Mouse (Mus musculus) common myeloid progenitor, adult 5-6 weeks (primary cell): ENCODE data around the gene Upk3bl. TPM values are rescaled to one million over a fixed set of nuclear protein-coding genes. Genes with fewer than 3 reads are reported as not detected.
A peak's percentile ranks its signal among the peaks of the same experiment; 100 is the strongest.
"Not testable (repeated sequence)": the region's sequence is repeated elsewhere in the genome, so short reads cannot be mapped to it uniquely, and the experiment has no call there.

Experiments used
- ATAC-seq: replicated peaks from 2 replicates; pipeline ENCODE4 v1.8.0; 2016; ENCODE audit warnings: low read depth, mild to moderate bottlenecking, moderate TSS enrichment, inconsistent platforms; ENCODE audit not compliant: poor library complexity, severe bottlenecking
- total RNA-seq: library from RNA; stranded (forward); fragments of 200-1000, 187-1606 nt; gene quantifications from 2 replicates; pipeline ENCODE4 v1.2.3, GENCODE M21; 2017

Gene Upk3bl
- total RNA-seq, 1 experiment from 2014 or later = not detected

DNA sequence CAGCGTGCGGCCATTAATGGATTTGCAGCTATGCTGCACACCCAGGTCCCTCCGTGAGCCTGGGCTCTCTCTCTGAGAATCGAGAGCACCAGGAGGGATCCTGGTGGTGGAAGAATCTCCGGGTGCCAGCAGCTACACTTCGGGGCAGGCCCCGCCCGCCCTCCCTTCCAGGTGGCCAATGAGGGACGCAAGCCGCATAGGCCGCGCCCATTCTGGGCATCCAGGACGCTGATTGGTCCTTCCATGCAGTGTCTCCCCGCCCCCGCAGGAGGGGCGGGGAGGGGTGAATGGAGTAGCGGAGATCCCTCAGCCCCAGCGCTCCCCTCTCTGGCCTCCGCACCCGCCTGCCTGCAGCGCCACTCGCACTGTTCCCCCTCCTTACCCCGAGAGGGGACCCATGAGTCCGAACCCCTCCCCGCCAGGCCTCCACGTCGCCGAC is 29.4 kb downstream of the Upk3bl start, which contains the start of gene Rasa4:
Gene Rasa4 (plus strand): TSS at position 248 of the 439 bp plus-strand sequence.
- peak; percentile 96 for ATAC-seq

- ATAC-seq = no peak
Measured at GRCm38 (mm10) chr5:136084144-136084881, 30.0 kb downstream of the Upk3bl start.

DNA sequence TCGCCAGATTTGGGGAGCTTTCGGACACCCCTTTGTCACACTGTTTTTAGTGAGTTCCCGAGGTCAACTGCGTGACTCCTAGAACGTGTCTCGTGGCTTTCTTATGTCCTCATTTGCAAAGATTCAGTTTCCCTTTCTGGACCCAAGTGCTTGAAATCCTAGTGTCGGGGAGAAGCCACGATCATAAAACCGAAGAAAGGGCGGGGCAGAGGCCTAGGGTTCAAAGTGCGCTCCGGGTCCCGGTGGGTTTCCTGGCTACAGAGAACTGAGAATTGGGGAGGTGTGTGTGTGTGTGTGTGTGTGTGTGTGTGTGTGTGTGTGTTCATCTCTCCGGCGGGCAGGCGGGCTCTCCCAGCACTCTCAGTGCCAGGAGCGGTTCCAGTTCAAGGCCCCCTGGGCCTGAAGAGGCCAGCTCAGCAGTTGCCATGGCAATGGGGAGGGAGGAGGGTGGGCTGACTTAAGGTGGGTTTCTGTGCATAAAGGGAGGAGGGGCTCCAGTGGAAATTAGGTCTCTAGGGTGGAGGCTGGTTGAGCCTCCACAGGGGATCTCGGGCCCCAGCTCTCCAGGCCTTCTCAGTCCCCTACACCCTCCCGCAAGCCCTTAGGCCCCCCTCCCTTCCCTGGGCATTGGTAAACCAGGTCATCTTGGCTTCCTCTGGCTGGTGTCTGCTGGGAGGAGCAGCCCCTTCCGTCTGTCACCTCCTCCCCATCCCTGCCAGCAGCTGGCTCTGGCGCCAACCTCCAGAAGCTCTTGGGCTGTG is 30.8 kb downstream of the Upk3bl start:
- 0 out of 2 replicates have a peak, but pooled peaks have one; percentile 13 for ATAC-seq

GRCm38 (mm10) chr5:136086290-136086689 is 32.0 kb downstream of the Upk3bl start:
- no peak for ATAC-seq

- ATAC-seq = no peak
Measured at GRCm38 (mm10) chr5:136088821-136089575, 34.7 kb downstream of the Upk3bl start.

GRCm38 (mm10) chr5:136091927-136092326 is 37.6 kb downstream of the Upk3bl start:
- no peak for ATAC-seq

DNA sequence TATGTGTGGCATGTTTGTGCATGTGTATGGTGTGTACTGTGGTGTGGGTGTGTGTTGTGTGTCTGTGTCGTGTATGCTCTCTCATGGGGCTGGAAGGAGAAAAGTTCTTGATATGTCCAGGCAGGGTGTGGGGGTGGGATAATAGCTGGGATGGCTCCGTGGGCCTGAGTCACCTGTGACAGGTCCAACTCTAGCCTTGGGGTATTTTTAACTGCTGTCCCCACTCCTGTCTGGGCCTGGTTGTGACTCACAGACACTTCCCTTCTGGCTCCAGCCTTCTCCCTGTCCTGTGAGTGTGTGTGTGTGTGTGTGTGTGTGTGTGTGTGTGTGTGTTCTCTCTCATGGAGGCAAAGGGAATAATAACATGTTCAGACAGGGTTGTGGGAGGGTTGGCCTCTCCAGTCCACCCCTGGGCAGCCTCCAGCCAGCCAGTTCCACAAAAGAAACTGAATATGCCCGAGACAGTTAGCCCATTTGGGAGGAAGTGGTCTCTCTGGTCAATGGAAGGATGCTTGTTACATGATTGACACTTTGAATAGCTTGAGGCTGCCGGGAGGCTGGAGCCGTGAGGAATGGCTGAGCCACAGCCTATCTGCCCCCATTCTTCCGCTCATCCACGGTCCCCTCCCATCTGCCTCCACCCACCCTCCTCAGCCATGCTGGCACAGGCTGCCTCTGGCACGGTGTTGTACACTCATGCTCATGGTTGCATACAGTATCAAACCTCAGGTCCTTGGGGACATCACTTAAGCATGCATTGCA is 40.1 kb downstream of the Upk3bl start:
- ATAC-seq = peak; percentile 88

DNA sequence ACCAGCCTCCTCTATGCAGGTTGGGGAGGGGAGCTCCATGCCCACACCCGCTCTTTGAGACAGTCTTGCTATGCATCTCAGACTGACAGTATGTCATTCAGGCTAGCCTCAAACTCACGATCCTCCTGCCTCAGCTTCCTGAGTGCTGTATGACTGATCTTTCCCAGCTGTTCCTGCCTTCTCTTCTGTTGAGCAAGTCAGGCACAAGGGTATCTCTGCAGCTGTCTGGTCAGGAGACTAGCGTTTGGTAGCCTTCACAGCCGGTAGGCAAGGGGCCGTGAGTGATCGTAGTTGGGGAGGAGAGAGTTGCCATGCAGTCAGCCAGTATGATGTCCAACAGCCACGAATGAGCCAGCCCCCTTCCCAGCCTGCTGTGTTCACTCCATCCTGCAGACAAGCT is 40.8 kb downstream of the Upk3bl start:
- no peak for ATAC-seq

DNA sequence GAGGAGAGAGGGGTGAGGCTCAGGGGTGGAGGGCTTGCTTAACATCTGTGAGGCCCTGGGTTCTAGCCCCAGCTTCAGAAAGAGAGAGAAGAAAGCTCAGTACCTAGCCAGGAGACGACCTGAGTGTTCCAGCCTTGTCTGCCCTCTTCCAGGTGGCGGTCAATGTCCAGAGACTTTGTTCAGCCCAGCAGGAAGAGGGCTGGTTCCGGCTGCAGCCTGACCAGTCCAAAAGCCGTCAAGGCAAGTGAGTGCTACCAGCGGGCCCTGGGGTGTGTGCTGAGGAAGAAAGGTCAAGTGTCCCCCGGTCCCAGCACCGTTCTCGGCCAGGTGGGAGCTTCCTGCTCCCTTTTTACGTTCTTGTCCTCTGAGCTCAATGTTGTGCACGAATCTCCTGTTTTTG is 44.2 kb downstream of the Upk3bl start:
- ATAC-seq = no peak

GRCm38 (mm10) chr5:136102099-136102820 is 48.0 kb downstream of the Upk3bl start:
- peak; percentile 96 for ATAC-seq

- ATAC-seq = no peak
Measured at GRCm38 (mm10) chr5:136104511-136104910, 50.2 kb downstream of the Upk3bl start.

DNA sequence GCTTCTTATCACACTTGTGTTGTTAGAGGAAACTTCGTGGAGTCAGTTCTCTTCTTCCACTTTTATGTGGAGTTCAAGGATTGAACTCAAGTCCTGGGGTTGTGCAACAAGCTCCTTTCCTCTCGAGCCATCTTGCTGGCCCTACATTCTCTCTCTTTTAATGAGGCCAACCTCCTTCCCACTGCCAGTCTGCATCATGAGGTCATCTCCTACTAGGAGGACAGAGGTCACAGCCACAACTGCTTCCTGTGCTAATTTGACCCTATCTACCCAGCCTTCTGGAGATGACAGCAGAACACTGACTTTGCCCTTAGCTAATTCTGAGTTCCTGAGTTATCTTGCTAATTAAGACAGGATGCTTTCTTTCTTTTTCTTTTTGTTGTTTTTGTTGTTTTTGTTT is 54.2 kb downstream of the Upk3bl start:
- ATAC-seq = no peak

DNA sequence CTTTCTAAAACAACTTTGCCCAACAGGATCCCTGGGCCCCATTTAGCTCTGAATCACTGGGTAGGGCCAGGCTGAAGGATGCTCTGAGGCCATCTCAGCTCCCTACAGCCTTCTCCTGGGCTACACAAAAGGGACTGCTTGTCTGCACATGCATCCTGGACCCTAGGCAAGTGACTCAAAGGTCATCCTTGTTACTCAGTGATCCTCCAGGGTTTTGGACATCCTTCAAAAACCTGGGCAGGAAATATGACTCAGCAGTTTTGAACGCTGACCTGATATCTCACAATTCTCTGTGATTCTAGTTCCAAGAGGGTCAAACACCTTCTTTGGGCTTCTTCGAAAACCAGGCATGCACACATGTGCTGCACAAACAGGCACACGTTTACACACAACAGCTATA is 54.8 kb downstream of the Upk3bl start:
- no peak for ATAC-seq

DNA sequence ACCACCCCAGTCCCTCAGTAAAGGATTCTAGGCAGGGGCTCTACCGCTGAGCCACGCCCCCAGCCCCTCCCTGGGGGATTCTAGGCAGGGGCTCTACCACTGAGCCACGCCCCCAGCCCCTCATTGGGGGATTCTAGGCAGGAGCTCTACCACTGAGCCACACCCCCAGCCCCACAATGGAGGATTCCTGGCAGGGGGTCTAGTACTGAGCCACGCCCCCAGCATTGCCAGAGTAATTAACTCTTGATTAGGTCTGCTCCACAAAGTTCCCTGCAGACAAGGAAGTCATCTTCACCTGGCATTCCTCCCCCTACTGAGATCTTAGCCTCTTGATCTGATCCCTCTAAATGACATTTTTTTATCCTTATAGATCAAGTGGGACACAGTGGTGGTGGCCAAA is 59.3 kb downstream of the Upk3bl start:
- not testable (repeated sequence) for ATAC-seq

Other genes with a start within 250 kb of the Upk3bl start
- gene Srrm3, start 247.6 kb upstream of the Upk3bl start, total RNA-seq = not detected in 2 replicates
- 0.46 and 1.4 TPM in 2 replicates for gene Hspb1, start 166.6 kb upstream of the Upk3bl start, total RNA-seq
- 79.8 and 122 TPM in 2 replicates for gene Ywhag, start 119.9 kb upstream of the Upk3bl start, total RNA-seq
- 1.0 and 1.3 TPM in 2 replicates for gene Ssc4d, start 80.0 kb upstream of the Upk3bl start, total RNA-seq
- gene Zp3, start 74.4 kb upstream of the Upk3bl start, total RNA-seq = not detected in 2 replicates
- gene Dtx2, start 59.7 kb upstream of the Upk3bl start, total RNA-seq = 4.8 and 5.9 TPM in 2 replicates
- not detected in 2 replicates for gene Upk3b, start 16.0 kb upstream of the Upk3bl start, total RNA-seq
- 23.9 and 35.9 TPM in 2 replicates for gene Rasa4, start 29.4 kb downstream of the Upk3bl start, total RNA-seq
- gene Polr2j, start 62.1 kb downstream of the Upk3bl start, total RNA-seq = 158 and 163 TPM in 2 replicates
- gene Lrwd1, start 81.6 kb downstream of the Upk3bl start, total RNA-seq = 48.9 and 57.0 TPM in 2 replicates
- gene Alkbh4, start 81.7 kb downstream of the Upk3bl start, total RNA-seq = 11.8 and 14.3 TPM in 2 replicates
- 26.4 and 33.7 TPM in 2 replicates for gene Orai2, start 116.2 kb downstream of the Upk3bl start, total RNA-seq
- gene Prkrip1, start 144.5 kb downstream of the Upk3bl start, total RNA-seq = 24.2 and 67.2 TPM in 2 replicates
- 4.3 and 8.7 TPM in 2 replicates for gene Sh2b2, start 192.1 kb downstream of the Upk3bl start, total RNA-seq